In the genomic region with DNA sequence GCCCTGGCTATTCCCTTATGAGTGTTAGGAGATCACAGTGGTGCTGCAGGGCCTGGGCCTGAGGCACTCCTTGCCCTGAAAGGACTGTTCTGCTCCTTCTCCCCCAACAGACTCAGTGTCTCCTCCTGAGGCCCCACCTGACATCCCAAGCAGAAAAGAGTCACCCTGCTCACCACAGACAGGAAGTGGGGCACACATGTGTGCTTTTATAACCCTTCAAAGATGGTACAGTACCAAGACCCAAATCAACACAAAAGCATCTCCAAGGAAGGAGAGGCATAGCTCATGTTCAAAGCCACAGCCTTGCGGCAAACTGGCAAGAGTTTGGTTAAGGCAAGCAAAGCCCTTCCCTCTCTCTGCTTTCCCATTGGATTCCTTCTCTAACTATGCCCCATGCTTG, we compare ENCODE assay signal across 21 mouse cellular contexts. TPM values are rescaled to one million over a fixed set of nuclear protein-coding genes. Genes with fewer than 3 reads are reported as not detected.
DNase-seq lines count a peak whose midpoint lies in the region; ATAC-seq lines count a peak whose summit lies in the region.
"Had no signal": no experiment of that assay in that cellular context is flagged by ENCODE, and none has a peak within 500 bp of the region (broad histone marks: within the 10 kb centered on the region; RNA-seq: fewer than 3 reads in every experiment).

No protein-coding gene starts in this region.

- ATAC-seq in megakaryocyte-erythroid progenitor cell, adult 5-6 weeks (replicated peaks; ENCODE audit: low FRiP score, low TSS enrichment, poor library complexity, severe bottlenecking), result no peak
- ATAC-seq: activated CD4-positive, CD25-positive, alpha-beta regulatory T cell, adult 4 months; forebrain, embryonic 14.5 days; forebrain, postnatal 0 days; hindbrain, embryonic 16.5 days had no signal

- DNase-seq in cerebellum, adult 9-11 months, result peak; percentile 7
- no peak for DNase-seq in cerebellum, adult 8-10 months
- DNase-seq in thymus, postnatal 0 days (ENCODE audit: low spot score), result peak; percentile 79
- peak; percentile 63 for DNase-seq in thymus, postnatal 25 days
- DNase-seq in frontal cortex, postnatal 36 days (ENCODE audit: low spot score in 2 of 2), result no peak
- DNase-seq in right cerebral cortex, postnatal 10 days (ENCODE audit: low spot score in 2 of 2), result no peak
- no peak for DNase-seq in right cerebral cortex, postnatal 25 days
- DNase-seq: adrenal gland, adult 8-10 months; adrenal gland, postnatal 25 days; cerebellum, adult 18-20 months; cerebellum, postnatal 10 days; forebrain, postnatal 0 days; gastrocnemius, postnatal 25 days; heart, adult 18-20 months; heart, postnatal 10 days; heart, postnatal 36 days had no signal

RNA-seq across cellular contexts. Expression of a gene that starts 57.6 kb away (rescaled TPM):
- 0.32 and 0.55 TPM in 2 replicates for polyA plus RNA-seq in thymus, postnatal 0 days (2015; fragmentation: Nextera tagmentation; extraction: Ambion mirVana)
- 0.24 TPM in 1 of 2 replicates, not detected in the other for total RNA-seq in megakaryocyte-erythroid progenitor cell, adult 5-6 weeks (2014; fragmentation: Nextera tagmentation)
- not detected in 2 replicates for total RNA-seq in megakaryocyte-erythroid progenitor cell, adult 5-6 weeks (2017)
- total RNA-seq: MEL had no signal
- polyA plus RNA-seq: activated CD4-positive, CD25-positive, alpha-beta regulatory T cell, adult 4 months had no signal

Comparison
In these comparisons a context has a peak if more than half of its experiments do, and no peak if none do; other contexts are left out.
1. DNase-seq: peak in cerebellum, adult 9-11 months (single experiment), thymus, postnatal 0 days (single experiment) and thymus, postnatal 25 days (single experiment); none in cerebellum, adult 8-10 months (single experiment), frontal cortex, postnatal 36 days (0 of 2), right cerebral cortex, postnatal 10 days (0 of 2) and right cerebral cortex, postnatal 25 days (single experiment).